Mouse (Mus musculus) midbrain, postnatal 0 days (tissue): ENCODE data around the gene Usf3. TPM values are rescaled to one million over a fixed set of nuclear protein-coding genes. Genes with fewer than 3 reads are reported as not detected.
A peak's percentile ranks its signal among the peaks of the same experiment; 100 is the strongest.

ENCODE experiments used
- ATAC-seq: fragments of 200-750 bp; cut with Nextera tagmentation; 2 replicates; pipeline ENCODE4 v1.8.0; 2017; ENCODE audit warnings: moderate number of reproducible peaks, mild to moderate bottlenecking, moderate TSS enrichment, moderate library complexity; ENCODE audit not compliant: low FRiP score
- DNase-seq: peaks from one replicate; pipeline ENCODE4 v3.0.0-alpha.2; 2015; ENCODE audit warnings: low spot score
- H3K27ac ChIP-seq: fragments of 300-500 bp; sonication (generic); 2 replicates; pipeline ENCODE4 v1.5.1; 2014; ENCODE audit warnings: low read depth, mild to moderate bottlenecking, low read length, mixed read lengths
- H3K27me3 ChIP-seq: fragments of 300-500 bp; sonication (generic); 2 replicates; pipeline ENCODE4 v1.6.1; 2014; ENCODE audit warnings: low read length, control low read depth, mixed read lengths; ENCODE audit not compliant: insufficient read depth
- H3K36me3 ChIP-seq: fragments of 300-500 bp; sonication (generic); 2 replicates; pipeline ENCODE4 v1.6.1; 2014; ENCODE audit warnings: low read length, control low read depth, mixed read lengths; ENCODE audit not compliant: insufficient read depth
- H3K4me1 ChIP-seq: fragments of 300-500 bp; sonication (generic); 2 replicates; pipeline ENCODE4 v1.6.1; 2014; ENCODE audit warnings: mild to moderate bottlenecking, control low read depth, antibody characterized with exemption, low read length, mixed read lengths; ENCODE audit not compliant: insufficient read depth
- H3K4me2 ChIP-seq: fragments of 300-500 bp; sonication (generic); 2 replicates; pipeline ENCODE4 v1.6.1; 2014; ENCODE audit warnings: low read depth, mild to moderate bottlenecking, low read length, mixed read lengths; ENCODE audit not compliant: poor library complexity, severe bottlenecking
- H3K4me3 ChIP-seq: fragments of 300-500 bp; sonication (generic); 2 replicates; pipeline ENCODE4 v1.5.1; 2014; ENCODE audit warnings: low read depth, mild to moderate bottlenecking, low read length, moderate library complexity
- H3K9ac ChIP-seq: fragments of 300-500 bp; sonication (generic); replicated peaks from 2 replicates; pipeline ENCODE4 v1.6.1; 2014; ENCODE audit warnings: mild to moderate bottlenecking, low read length, moderate library complexity, mixed read lengths; ENCODE audit not compliant: poor library complexity, severe bottlenecking
- H3K9me3 ChIP-seq: fragments of 300-500 bp; sonication (generic); 2 replicates; pipeline ENCODE4 v1.6.1; 2016; ENCODE audit warnings: low read length, control low read depth
- CTCF ChIP-seq: IDR thresholded peaks from 2 replicates; pipeline ENCODE4 v1.5.1; 2016; ENCODE audit warnings: antibody characterized with exemption, mild to moderate bottlenecking
- WGBS: fragments of 180-500 bp; shearing (Covaris S2); extraction: QIAGEN DNeasy Blood & Tissue Kit; methylation state at CpG from one replicate; pipeline ENCODE4 v1.1.7; 2014; 5-methylcytosine and 5-hydroxymethylcytosine counted together
- polyA plus RNA-seq: library from polyadenylated mRNA; unstranded; fragments of >200 nt; fragmentation: Nextera tagmentation; extraction: Ambion mirVana; gene quantifications from 2 replicates; pipeline ENCODE4 v1.2.1, GENCODE M21; 2015
- total RNA-seq: library from RNA; depleted of rRNA; stranded (reverse); fragments of >200 nt; gene quantifications from 2 replicates; pipeline ENCODE4 v1.2.3, GENCODE M21; 2014

Gene Usf3
- total and polyA plus RNA-seq, 2 experiments from 2014 or later = 1.5 to 12.0 TPM

DNA sequence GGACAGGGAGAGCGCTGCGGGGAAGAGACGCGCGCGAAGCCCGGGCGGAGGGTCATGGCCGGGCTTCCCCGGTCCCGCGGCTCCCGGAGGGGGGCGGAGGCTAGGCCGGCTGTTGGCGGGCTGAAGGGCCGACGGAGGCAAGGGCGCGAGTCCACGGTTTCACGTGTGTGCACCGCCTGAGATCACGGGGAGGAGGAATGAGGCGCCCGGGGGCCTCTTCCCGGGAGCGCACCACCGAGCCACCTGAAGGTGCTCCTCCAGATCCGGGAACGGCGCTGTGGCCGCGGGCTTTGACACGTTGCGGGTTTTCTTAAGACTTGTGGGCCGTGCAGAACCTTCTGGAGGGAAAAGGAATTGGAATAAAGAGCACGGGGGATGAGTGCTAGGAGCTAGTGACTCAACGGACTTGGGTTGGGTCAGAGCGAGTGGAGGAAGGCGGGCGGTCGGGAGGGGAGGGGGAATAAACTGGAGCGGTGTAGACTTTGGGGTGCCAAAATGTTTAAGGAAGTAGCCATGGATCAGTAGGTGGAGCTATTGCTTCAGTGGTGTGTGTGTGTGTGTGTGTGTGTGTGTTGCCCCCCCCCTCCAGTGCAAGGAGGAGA lies 32.8 kb upstream of the Usf3 start:
- no peaks in the 10 kb centered on the region for H3K9me3 ChIP-seq
- WGBS = 0% methylated on average over 37 of the region's 44 CpGs
- H3K4me1 ChIP-seq = peaks cover 2% of the 10 kb centered on the region; the same call in 1 of the 2 replicates
- DNase-seq = peak; percentile 89
- peak overlapping the region; percentile 98 for H3K4me3 ChIP-seq
- peak overlapping the region; percentile 96 for H3K27ac ChIP-seq
- peak overlapping the region; percentile 67 for H3K4me2 ChIP-seq
- no peaks in the 10 kb centered on the region for H3K27me3 ChIP-seq
- no peaks in the 10 kb centered on the region for H3K36me3 ChIP-seq
- ATAC-seq = peak; percentile 41
- H3K9ac ChIP-seq = peak overlapping the region; percentile 90
- TF ChIP-seq CTCF = peak; percentile 66

- no peak for ATAC-seq
- Histone ChIP-seq H3K27me3 (no peaks in the 10 kb centered on the region), H3K4me3 (peak overlapping the region; percentile 12; the same call in 1 of the 2 replicates), H3K9me3 (no peaks in the 10 kb centered on the region), H3K9ac (no peak overlapping the region), H3K4me1 (peaks cover 2% of the 10 kb centered on the region; the same call in 1 of the 2 replicates), H3K36me3 (no peaks in the 10 kb centered on the region), H3K4me2 (peak overlapping the region; percentile 67), H3K27ac (no peak overlapping the region)
- TF ChIP-seq CTCF = no peak
- WGBS = 29% methylated on average over 6 of the region's 6 CpGs
- peak; percentile 40 for DNase-seq
These were observed 31.6 kb upstream of the Usf3 start for GRCm38 (mm10) chr16:44141483-44141882.

DNA sequence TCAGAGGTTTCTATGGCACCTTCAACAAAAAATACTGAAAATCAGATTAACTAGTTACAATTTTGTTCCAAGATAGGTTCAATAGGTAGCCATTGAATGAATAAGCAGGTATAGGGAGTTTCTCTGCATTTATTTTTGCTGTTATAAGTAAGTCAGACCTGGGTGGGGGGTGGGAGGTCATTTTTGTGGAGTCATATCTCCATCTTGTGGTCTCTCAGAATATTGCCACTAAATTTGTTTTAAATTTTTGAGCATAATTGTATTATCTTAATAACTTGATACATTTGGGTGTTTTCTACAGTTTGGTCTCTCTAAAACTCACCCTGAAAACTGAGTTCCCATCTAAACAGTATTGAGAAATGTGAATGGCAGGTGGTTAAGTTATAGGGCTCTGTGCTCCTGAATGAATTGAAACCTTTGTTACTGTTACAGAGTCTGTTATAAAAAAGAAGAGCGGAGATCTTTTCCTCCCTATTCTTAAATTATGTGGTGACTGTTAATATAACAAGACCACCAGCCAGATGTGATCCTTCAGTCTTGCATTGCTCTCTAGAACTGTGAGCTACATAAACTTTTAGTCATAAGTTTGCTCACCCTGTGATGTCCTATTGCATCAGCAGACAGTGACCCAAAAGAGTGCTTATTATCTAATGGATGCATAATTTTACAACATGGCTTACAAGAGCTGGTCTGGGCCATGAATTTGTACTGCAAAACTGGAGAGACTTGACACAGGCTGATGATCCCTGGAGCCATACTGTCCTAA lies 23.9 kb upstream of the Usf3 start:
- Histone ChIP-seq H3K36me3 (no peaks in the 10 kb centered on the region), H3K27me3 (no peaks in the 10 kb centered on the region), H3K9me3 (no peaks in the 10 kb centered on the region), H3K4me1 (no peaks in the 10 kb centered on the region), H3K9ac (no peak overlapping the region), H3K4me2 (no peak overlapping the region), H3K27ac (no peak overlapping the region), H3K4me3 (no peak overlapping the region)
- 92% methylated on average over 1 of the region's 1 CpGs for WGBS
- DNase-seq (no peak), ATAC-seq (no peak)
- TF ChIP-seq CTCF = peak; percentile 64

DNA sequence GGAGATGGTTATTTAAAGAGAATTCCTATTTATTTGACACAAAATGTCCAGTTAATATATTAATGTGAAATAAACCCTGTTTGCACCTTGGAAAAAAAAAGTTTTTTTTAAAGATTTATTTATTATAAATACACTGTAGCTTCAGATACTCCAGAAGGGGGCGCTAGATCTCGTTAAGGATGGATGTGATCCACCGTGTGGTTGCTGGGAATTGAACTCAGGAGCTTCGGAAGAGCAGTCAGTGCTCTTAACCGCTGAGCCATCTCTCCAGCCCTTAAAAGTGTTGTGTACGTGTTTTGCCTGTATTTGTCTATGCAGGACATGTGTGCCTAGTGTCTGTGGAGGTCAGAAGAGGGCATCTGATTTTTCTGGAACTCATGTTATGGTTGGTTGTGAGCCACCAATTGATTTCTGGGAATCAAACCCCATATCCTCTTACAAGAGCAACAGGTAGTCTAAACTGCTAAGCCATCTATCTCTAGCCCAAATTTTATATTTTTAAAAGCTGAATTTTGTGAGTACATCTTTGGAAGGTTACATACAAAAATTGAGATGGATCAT lies 18.5 kb upstream of the Usf3 start:
- H3K4me2 ChIP-seq = no peak overlapping the region
- WGBS = 71% methylated on average over 6 of the region's 6 CpGs
- H3K27me3 ChIP-seq = no peaks in the 10 kb centered on the region
- no peak for ATAC-seq
- peaks cover 3% of the 10 kb centered on the region; the same call in 1 of the 2 replicates for H3K36me3 ChIP-seq
- H3K27ac ChIP-seq = no peak overlapping the region
- TF ChIP-seq CTCF = peak; percentile 2; the same call in 1 of the 2 replicates
- no peak overlapping the region for H3K9ac ChIP-seq
- no peak overlapping the region for H3K4me3 ChIP-seq
- DNase-seq = no peak
- H3K4me1 ChIP-seq = no peaks in the 10 kb centered on the region
- no peaks in the 10 kb centered on the region for H3K9me3 ChIP-seq

GRCm38 (mm10) chr16:44159325-44159724 lies 13.7 kb upstream of the Usf3 start:
- no peak overlapping the region for H3K4me3 ChIP-seq
- 92% methylated on average over 7 of the region's 7 CpGs for WGBS
- no peaks in the 10 kb centered on the region for H3K27me3 ChIP-seq
- no peak overlapping the region for H3K4me2 ChIP-seq
- DNase-seq (no peak), ATAC-seq (no peak)
- H3K4me1 ChIP-seq = no peaks in the 10 kb centered on the region
- no peak overlapping the region for H3K9ac ChIP-seq
- H3K9me3 ChIP-seq = no peaks in the 10 kb centered on the region
- no peak for TF ChIP-seq CTCF
- H3K36me3 ChIP-seq = peaks cover 3% of the 10 kb centered on the region; the same call in 1 of the 2 replicates
- H3K27ac ChIP-seq = no peak overlapping the region

- 94% methylated on average over 2 of the region's 2 CpGs for WGBS
- Histone ChIP-seq H3K4me2 (no peak overlapping the region), H3K27me3 (no peaks in the 10 kb centered on the region), H3K36me3 (peaks cover 3% of the 10 kb centered on the region; the same call in 1 of the 2 replicates), H3K27ac (no peak overlapping the region), H3K9ac (no peak overlapping the region), H3K4me1 (no peaks in the 10 kb centered on the region), H3K4me3 (no peak overlapping the region), H3K9me3 (no peaks in the 10 kb centered on the region)
- TF ChIP-seq CTCF = no peak
- ATAC-seq (no peak), DNase-seq (no peak)
These were observed 9.2 kb upstream of the Usf3 start for GRCm38 (mm10) chr16:44163831-44164230.
